Mouse (Mus musculus): ENCODE data around the gene Phf13. TPM values are rescaled to one million over a fixed set of nuclear protein-coding genes. Genes with fewer than 3 reads are reported as not detected.
A peak's percentile ranks its signal among the peaks of the same experiment; 100 is the strongest.

Gene Phf13
- polyA plus RNA-seq, 1 experiment: 4.2 TPM

- Histone ChIP-seq H3K4me1 (ENCODE audit: control insufficient read depth, insufficient read depth, insufficient read length, low read length) (peaks cover 5% of the 10 kb centered on the region; the same call in 1 of the 2 replicates), H3K4me3 (ENCODE audit: insufficient read depth, low read depth, low read length) (peak within 1 kb of the TSS; percentile 99), H3K27ac (replicated peaks; ENCODE audit: low read depth, low read length) (0 out of 2 replicates have a peak within 1 kb of the TSS, but pooled peaks have one; percentile 44)
Measured at GRCm38 (mm10) chr4:151988342-151989109, 7.5 kb downstream of the Phf13 start, which contains the start of gene Thap3. Gene Thap3, minus strand, starts transcription at chr4:151988997.

- H3K27ac ChIP-seq (replicated peaks; ENCODE audit: low read depth, low read length): no peak overlapping the region
- peaks cover 5% of the 10 kb centered on the region; the same call in 1 of the 2 replicates for H3K4me1 ChIP-seq (ENCODE audit: control insufficient read depth, insufficient read depth, insufficient read length, low read length)
- peak overlapping the region; percentile 99 for H3K4me3 ChIP-seq (ENCODE audit: insufficient read depth, low read depth, low read length)
Measured at GRCm38 (mm10) chr4:151988014-151988341, 8.1 kb downstream of the Phf13 start.

- H3K4me1 ChIP-seq (ENCODE audit: control insufficient read depth, insufficient read depth, insufficient read length, low read length): peaks cover 5% of the 10 kb centered on the region; the same call in 1 of the 2 replicates
- no peak overlapping the region for H3K4me3 ChIP-seq (ENCODE audit: insufficient read depth, low read depth, low read length)
- no peak overlapping the region for H3K27ac ChIP-seq (replicated peaks; ENCODE audit: low read depth, low read length)
Measured at GRCm38 (mm10) chr4:151986650-151987049, 9.4 kb downstream of the Phf13 start.

GRCm38 (mm10) chr4:151985886-151986285, 10.2 kb downstream of the Phf13 start:
- Histone ChIP-seq H3K4me3 (ENCODE audit: insufficient read depth, low read depth, low read length) (no peak overlapping the region), H3K4me1 (ENCODE audit: control insufficient read depth, insufficient read depth, insufficient read length, low read length) (peaks cover 5% of the 10 kb centered on the region; the same call in 1 of the 2 replicates), H3K27ac (replicated peaks; ENCODE audit: low read depth, low read length) (no peak overlapping the region)

GRCm38 (mm10) chr4:151983560-151983959, 12.5 kb downstream of the Phf13 start:
- Histone ChIP-seq H3K4me1 (ENCODE audit: control insufficient read depth, insufficient read depth, insufficient read length, low read length) (peaks cover 5% of the 10 kb centered on the region; the same call in 1 of the 2 replicates), H3K27ac (replicated peaks; ENCODE audit: low read depth, low read length) (no peak overlapping the region), H3K4me3 (ENCODE audit: insufficient read depth, low read depth, low read length) (no peak overlapping the region)

GRCm38 (mm10) chr4:151983043-151983442, 13.0 kb downstream of the Phf13 start:
- Histone ChIP-seq H3K4me1 (ENCODE audit: control insufficient read depth, insufficient read depth, insufficient read length, low read length) (peaks cover 4% of the 10 kb centered on the region; the same call in 1 of the 2 replicates), H3K4me3 (ENCODE audit: insufficient read depth, low read depth, low read length) (no peak overlapping the region), H3K27ac (replicated peaks; ENCODE audit: low read depth, low read length) (no peak overlapping the region)

GRCm38 (mm10) chr4:151981363-151981762, 14.7 kb downstream of the Phf13 start:
- H3K27ac ChIP-seq (replicated peaks; ENCODE audit: low read depth, low read length): no peak overlapping the region
- no peaks in the 10 kb centered on the region for H3K4me1 ChIP-seq (ENCODE audit: control insufficient read depth, insufficient read depth, insufficient read length, low read length)
- no peak overlapping the region for H3K4me3 ChIP-seq (ENCODE audit: insufficient read depth, low read depth, low read length)

- Histone ChIP-seq H3K4me3 (ENCODE audit: insufficient read depth, low read depth, low read length) (no peak overlapping the region), H3K4me1 (ENCODE audit: control insufficient read depth, insufficient read depth, insufficient read length, low read length) (no peaks in the 10 kb centered on the region), H3K27ac (replicated peaks; ENCODE audit: low read depth, low read length) (no peak overlapping the region)
Measured at GRCm38 (mm10) chr4:151980699-151981098, 15.4 kb downstream of the Phf13 start.

- H3K4me3 ChIP-seq (ENCODE audit: insufficient read depth, low read depth, low read length): no peak overlapping the region
- no peaks in the 10 kb centered on the region for H3K4me1 ChIP-seq (ENCODE audit: control insufficient read depth, insufficient read depth, insufficient read length, low read length)
- no peak overlapping the region for H3K27ac ChIP-seq (replicated peaks; ENCODE audit: low read depth, low read length)
Measured at GRCm38 (mm10) chr4:151977748-151978147, 18.3 kb downstream of the Phf13 start.

- H3K4me3 ChIP-seq (ENCODE audit: insufficient read depth, low read depth, low read length): no peak overlapping the region
Measured at GRCm38 (mm10) chr4:151975441-151975840, 20.6 kb downstream of the Phf13 start.

GRCm38 (mm10) chr4:151972221-151972967, 23.7 kb downstream of the Phf13 start:
- Histone ChIP-seq H3K27ac (replicated peaks; ENCODE audit: low read depth, low read length) (no peak overlapping the region), H3K4me1 (ENCODE audit: control insufficient read depth, insufficient read depth, insufficient read length, low read length) (no peaks in the 10 kb centered on the region), H3K4me3 (ENCODE audit: insufficient read depth, low read depth, low read length) (no peak overlapping the region)

More at GRCm38 (mm10) chr4:151975441-151975840, 20.6 kb downstream of the Phf13 start:
- Histone ChIP-seq H3K4me1 (ENCODE audit: control insufficient read depth, insufficient read depth, insufficient read length, low read length) (no peaks in the 10 kb centered on the region), H3K27ac (replicated peaks; ENCODE audit: low read depth, low read length) (no peak overlapping the region)

GRCm38 (mm10) chr4:151968204-151968921, 27.7 kb downstream of the Phf13 start:
- Histone ChIP-seq H3K4me1 (ENCODE audit: control insufficient read depth, insufficient read depth, insufficient read length, low read length) (no peaks in the 10 kb centered on the region), H3K27ac (replicated peaks; ENCODE audit: low read depth, low read length) (no peak overlapping the region), H3K4me3 (ENCODE audit: insufficient read depth, low read depth, low read length) (no peak overlapping the region)

- Histone ChIP-seq H3K4me1 (ENCODE audit: control insufficient read depth, insufficient read depth, insufficient read length, low read length) (no peaks in the 10 kb centered on the region), H3K27ac (replicated peaks; ENCODE audit: low read depth, low read length) (no peak overlapping the region), H3K4me3 (ENCODE audit: insufficient read depth, low read depth, low read length) (no peak overlapping the region)
Measured at GRCm38 (mm10) chr4:151962817-151963216, 33.2 kb downstream of the Phf13 start.

- H3K4me1 ChIP-seq (ENCODE audit: control insufficient read depth, insufficient read depth, insufficient read length, low read length): no peaks in the 10 kb centered on the region
- no peak overlapping the region for H3K4me3 ChIP-seq (ENCODE audit: insufficient read depth, low read depth, low read length)
- H3K27ac ChIP-seq (replicated peaks; ENCODE audit: low read depth, low read length): no peak overlapping the region
Measured at GRCm38 (mm10) chr4:151960513-151960854, 35.6 kb downstream of the Phf13 start.

- Histone ChIP-seq H3K4me1 (ENCODE audit: control insufficient read depth, insufficient read depth, insufficient read length, low read length) (no peaks in the 10 kb centered on the region), H3K4me3 (ENCODE audit: insufficient read depth, low read depth, low read length) (no peak overlapping the region)
Measured at GRCm38 (mm10) chr4:151959849-151960512, 36.1 kb downstream of the Phf13 start.

More at GRCm38 (mm10) chr4:151959849-151960512, 36.1 kb downstream of the Phf13 start:
- H3K27ac ChIP-seq (replicated peaks; ENCODE audit: low read depth, low read length): no peak overlapping the region

Data from brown adipose tissue, adult 24 weeks (tissue).